Mouse (Mus musculus): ENCODE data around the gene Igf1r.
A peak's percentile ranks its signal among the peaks of the same experiment; 100 is the strongest.

Igf1r gene

GRCm38 (mm10) chr7:68227021-68227420 lies 274.4 kb downstream of the Igf1r start:
- DNase-seq (ENCODE audit: low spot score in 2 of 2), result no peak

GRCm38 (mm10) chr7:68227621-68228020 lies 275.0 kb downstream of the Igf1r start:
- no peak for DNase-seq (ENCODE audit: low spot score in 2 of 2)

DNA sequence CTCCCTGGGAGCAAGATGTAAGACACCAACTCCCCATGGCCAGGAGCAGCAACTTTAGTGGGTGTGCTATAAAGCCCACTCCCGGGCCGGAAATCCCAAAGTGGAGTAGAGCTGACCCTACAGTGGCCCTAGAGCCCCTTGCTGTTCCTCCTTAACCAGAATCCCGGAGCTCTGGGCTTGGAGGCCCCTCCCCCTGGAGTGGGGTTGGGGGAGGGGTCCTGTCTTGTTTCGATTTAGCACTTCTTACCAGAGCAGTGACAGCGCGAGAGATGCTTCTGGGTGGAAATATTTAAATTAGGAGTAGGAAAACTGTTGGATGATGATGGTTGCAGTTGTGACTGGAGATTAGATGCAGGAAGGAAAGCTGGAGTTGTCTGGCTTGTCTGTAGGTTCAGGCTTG lies 275.9 kb downstream of the Igf1r start:
- no peak for DNase-seq (ENCODE audit: low spot score in 2 of 2)

DNA sequence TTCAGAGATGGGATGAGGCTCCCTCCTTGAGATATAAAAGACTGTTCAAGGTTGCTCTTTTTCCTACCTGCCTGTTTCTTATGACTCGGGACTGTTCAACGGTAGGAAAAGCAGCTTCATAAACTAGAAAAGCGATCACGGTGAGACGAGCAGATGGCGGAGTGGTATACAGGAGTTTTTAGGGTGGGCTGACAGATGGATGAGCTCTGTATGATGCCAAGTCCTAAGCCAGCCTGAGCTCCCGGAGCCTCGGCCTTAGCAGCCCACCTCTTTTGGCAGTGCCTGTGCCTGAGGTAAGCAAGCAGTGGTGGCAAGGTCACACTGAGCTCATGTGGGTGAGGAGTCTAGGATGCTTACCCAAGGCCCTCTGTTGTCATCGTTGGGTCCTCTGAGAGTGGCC lies 278.2 kb downstream of the Igf1r start:
- no peak for DNase-seq (ENCODE audit: low spot score in 2 of 2)

- no peak for DNase-seq (ENCODE audit: low spot score in 2 of 2)
Observed at GRCm38 (mm10) chr7:68232521-68232920, 279.9 kb downstream of the Igf1r start.

DNA sequence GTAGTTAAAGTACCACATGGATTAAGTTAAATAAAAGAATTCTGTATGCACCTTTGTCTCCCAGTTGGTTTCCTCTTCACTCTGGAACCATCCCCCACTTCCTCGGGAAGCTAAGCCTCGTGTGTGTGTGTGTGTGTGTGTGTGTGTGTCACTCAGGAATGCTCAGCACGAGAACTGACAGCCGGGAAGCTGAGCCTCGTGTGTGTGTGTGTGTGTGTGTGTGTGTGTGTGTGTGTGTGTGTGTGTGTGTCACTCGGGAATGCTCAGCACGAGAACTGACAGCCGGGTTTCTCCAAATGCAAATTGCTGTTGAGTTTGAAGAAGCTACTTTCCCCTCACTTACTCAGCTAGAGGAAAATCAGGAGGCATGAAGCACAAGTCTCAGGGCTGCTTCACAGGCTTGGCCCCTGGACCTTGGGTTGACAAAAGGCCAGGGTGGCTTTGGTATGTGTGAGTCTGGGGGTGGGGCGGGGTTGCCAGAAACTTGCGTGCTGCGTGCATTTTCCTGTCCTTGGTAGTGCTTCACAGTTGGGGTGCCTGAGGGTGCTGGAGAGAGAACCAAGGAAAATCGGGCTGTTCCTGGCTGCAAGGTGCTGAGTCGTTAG lies 281.1 kb downstream of the Igf1r start:
- no peak for DNase-seq (ENCODE audit: low spot score in 2 of 2)

- DNase-seq (ENCODE audit: low spot score in 2 of 2), result no peak
Observed at GRCm38 (mm10) chr7:68236817-68237216, 284.2 kb downstream of the Igf1r start.

- no peak for DNase-seq (ENCODE audit: low spot score in 2 of 2)
Observed at GRCm38 (mm10) chr7:68239220-68239827, 286.7 kb downstream of the Igf1r start.

GRCm38 (mm10) chr7:68241205-68241604 lies 288.6 kb downstream of the Igf1r start:
- DNase-seq (ENCODE audit: low spot score in 2 of 2), result no peak

- no peak for DNase-seq (ENCODE audit: low spot score in 2 of 2)
Observed at GRCm38 (mm10) chr7:68245681-68246080, 293.1 kb downstream of the Igf1r start.

DNA sequence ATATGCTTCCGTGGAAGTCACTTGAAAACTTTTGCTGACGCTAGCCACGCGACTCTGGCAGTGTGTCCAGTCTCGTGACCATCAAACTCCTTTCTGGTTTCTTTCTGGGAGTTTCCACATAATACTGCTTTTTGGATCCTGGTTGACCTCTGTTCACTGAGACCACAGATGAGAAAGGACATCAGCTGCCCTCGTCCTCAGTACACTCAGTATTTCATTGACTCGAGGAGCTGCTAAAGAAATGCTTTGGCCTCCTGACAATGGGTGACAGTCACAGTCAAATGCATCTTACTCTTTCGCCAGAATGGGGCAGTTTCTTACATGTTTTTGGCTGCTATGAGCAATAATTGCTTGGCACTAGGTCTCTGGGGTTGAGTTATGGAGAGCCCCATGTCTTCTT lies 293.6 kb downstream of the Igf1r start:
- DNase-seq (ENCODE audit: low spot score in 2 of 2), result no peak

- DNase-seq (ENCODE audit: low spot score in 2 of 2), result no peak
Observed at GRCm38 (mm10) chr7:68250411-68250810, 297.8 kb downstream of the Igf1r start.

DNA sequence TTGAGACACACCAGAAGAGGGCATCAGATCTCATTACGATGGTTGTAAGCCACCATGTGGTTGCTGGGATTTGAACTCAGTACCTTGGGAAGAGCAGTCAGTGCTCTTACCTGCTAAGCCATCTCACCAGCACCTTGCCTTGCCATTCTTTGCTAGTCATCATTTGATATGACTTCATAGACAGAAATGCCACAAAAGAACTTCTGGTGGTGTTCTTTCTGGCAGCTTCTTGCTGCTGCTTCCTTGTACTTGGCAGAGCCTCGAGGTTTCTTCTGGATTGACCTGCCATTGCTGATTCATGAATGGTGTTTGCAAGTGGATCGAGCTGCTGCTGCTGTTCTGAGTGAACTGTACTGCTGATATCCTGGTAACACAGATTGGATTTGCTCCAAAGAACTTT lies 298.3 kb downstream of the Igf1r start:
- DNase-seq (ENCODE audit: low spot score in 2 of 2), result no peak

GRCm38 (mm10) chr7:68257767-68258166 lies 305.1 kb downstream of the Igf1r start:
- no peak for DNase-seq (ENCODE audit: low spot score in 2 of 2)

DNA sequence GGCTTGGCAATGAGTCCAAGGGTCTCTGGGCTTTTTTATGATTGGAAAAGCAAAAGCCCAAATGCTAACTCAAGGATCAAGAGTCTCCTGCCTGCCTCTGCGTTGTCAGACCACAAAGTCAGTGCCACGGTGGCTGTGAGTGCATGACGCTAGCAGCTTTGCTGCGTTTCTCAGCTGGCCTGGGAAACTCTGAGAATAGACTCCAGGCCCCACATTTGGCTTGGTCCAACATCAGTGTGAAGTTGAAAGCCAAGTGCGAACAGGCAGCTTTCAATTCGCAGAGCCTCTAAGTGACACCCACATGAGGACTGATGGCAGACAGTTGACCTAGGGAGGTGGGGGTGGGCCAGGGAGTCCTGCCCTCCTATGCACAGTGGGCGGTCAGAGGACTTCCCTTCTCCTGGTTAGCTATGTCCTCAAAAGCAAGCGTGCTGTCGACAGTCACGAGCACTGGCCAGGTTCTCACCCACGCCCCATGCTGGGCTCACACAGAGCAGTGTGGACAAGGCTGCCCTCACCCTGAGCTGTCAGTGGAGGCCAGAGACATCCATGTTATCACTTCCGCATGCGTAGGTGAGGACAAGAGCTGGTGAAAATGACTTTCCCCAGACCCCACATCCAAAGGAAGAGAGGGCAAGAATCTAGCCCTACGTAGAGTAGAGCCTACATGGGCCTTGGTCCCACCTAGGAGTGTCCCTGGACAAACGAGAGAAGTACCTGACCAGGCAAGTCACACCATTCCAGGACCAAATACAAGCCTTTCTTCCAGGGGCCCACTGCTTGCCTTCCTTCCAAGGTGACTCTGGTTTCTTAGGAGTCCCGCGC lies 305.9 kb downstream of the Igf1r start:
- no peak for DNase-seq (ENCODE audit: low spot score in 2 of 2)

DNA sequence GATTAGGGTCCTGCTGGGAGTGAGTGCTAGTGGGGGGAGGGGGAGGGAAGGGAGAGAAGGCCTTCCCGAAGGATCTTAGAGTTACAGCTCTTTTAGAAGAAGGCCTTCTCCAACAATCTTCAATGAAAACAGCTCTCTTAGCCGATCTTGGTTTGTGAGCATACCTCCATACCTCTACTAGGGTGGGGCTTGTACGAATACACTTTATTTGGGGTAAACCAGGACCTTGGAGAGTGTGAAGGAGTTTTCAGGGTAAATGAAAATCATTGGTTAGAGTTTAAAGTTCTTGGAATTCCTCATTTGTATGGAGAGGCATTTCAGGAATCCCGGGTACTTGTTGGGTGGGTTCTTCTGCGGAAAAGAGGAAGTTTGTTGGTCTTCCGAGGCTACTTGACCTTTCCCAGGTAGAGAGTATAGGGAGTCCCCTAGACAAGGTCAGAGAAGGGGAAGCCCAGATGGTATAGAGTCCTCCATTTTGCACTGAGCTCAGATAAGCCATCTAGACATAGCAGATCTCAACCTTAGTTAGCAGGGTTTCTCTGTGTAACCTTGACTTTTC lies 307.0 kb downstream of the Igf1r start:
- no peak for DNase-seq (ENCODE audit: low spot score in 2 of 2)

GRCm38 (mm10) chr7:68262612-68263200 lies 310.1 kb downstream of the Igf1r start:
- DNase-seq (ENCODE audit: low spot score in 2 of 2), result no peak

- DNase-seq (ENCODE audit: low spot score in 2 of 2), result no peak
Observed at GRCm38 (mm10) chr7:68263346-68264027, 310.9 kb downstream of the Igf1r start.

DNA sequence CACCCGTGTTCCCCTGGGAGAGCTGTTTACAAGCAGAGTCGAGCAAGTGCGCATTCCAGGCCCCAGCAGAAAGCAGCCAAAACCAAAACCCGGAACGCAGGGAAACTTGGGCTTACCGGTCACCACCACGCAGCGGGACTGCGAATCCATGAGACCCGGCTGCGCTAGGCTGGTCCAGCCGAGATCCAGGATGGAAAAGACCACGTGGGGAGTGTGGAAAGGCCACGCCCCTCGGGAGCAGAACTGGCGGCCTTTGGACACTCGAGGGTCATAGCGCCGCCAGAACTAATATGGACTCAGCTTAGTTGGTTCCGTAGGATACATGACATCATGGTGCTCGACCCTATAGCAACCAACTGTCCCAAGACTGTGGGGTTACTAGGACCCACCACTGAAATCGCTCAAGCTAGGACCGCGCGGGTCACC lies 311.4 kb downstream of the Igf1r start, which contains the start of gene Pgpep1l:
Gene Pgpep1l, minus strand, starts transcription at position 206 of the 426 bp plus-strand sequence.
- DNase-seq (ENCODE audit: low spot score in 2 of 2), result peak in 1 of 2 experiments; percentile 33

DNA sequence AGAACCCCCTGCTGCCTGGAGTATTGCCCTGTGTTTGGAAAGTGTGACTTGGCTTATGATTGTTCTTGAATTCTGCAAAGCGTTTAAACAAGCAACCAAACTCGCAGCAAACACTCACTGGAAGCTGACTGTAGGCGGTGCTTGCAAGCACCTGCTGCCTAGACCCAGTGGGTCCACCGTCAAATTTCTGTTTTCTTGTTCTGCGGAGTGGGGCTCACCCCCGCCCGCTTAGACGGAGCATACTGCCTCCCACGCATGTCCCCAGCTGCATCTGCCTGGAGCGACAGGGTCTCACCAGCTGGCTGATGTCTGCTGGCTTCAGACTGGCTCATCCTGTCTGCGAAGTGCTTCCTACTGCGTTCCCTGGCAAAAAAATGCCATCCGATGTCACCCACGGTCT lies 311.9 kb downstream of the Igf1r start:
- peak in 1 of 2 experiments; percentile 60 for DNase-seq (ENCODE audit: low spot score in 2 of 2)

- no peak for DNase-seq (ENCODE audit: low spot score in 2 of 2)
Observed at GRCm38 (mm10) chr7:68265391-68265790, 312.8 kb downstream of the Igf1r start.
